Mouse (Mus musculus) forebrain, embryonic 15.5 days (tissue): Measurements from ENCODE around the gene Hivep3. TPM values are rescaled to one million over a fixed set of nuclear protein-coding genes. Genes with fewer than 3 reads are reported as not detected.

Experiments
- ATAC-seq: fragments of 200-750 bp; cut with Nextera tagmentation; replicated peaks from 2 replicates; pipeline ENCODE4 v1.8.0; 2017; ENCODE audit warnings: mild to moderate bottlenecking, moderate TSS enrichment, moderate library complexity
- H3K27ac ChIP-seq: fragments of 300-500 bp; sonication (generic); replicated peaks from 2 replicates; pipeline ENCODE4 v1.5.1; 2015; ENCODE audit warnings: mild to moderate bottlenecking, inconsistent platforms
- H3K27me3 ChIP-seq: fragments of 300-500 bp; sonication (generic); 2 replicates; pipeline ENCODE4 v1.6.1; 2015; ENCODE audit warnings: inconsistent platforms
- H3K36me3 ChIP-seq: fragments of 300-500 bp; sonication (generic); 2 replicates; pipeline ENCODE4 v1.6.1; 2015; ENCODE audit warnings: mild to moderate bottlenecking, inconsistent platforms
- H3K4me1 ChIP-seq: fragments of 300-500 bp; sonication (generic); 2 replicates; pipeline ENCODE4 v1.6.1; 2015; ENCODE audit warnings: inconsistent platforms
- H3K4me2 ChIP-seq: fragments of 300-500 bp; sonication (generic); replicated peaks from 2 replicates; pipeline ENCODE4 v1.6.1; 2015; ENCODE audit warnings: mild to moderate bottlenecking, inconsistent platforms
- H3K4me3 ChIP-seq: fragments of 300-500 bp; sonication (generic); 2 replicates; pipeline ENCODE4 v1.5.1; 2015; ENCODE audit warnings: mild to moderate bottlenecking, inconsistent platforms
- H3K9ac ChIP-seq: fragments of 300-500 bp; sonication (generic); replicated peaks from 2 replicates; pipeline ENCODE4 v1.6.1; 2015; ENCODE audit warnings: mild to moderate bottlenecking, inconsistent platforms
- H3K9me3 ChIP-seq: fragments of 300-500 bp; sonication (generic); 2 replicates; pipeline ENCODE4 v1.6.1; 2016; ENCODE audit warnings: inconsistent platforms
- WGBS: fragments of 180-500 bp; shearing (Covaris S2); methylation state at CpG from one replicate; pipeline ENCODE4 v1.1.7; 2015; ENCODE audit warnings: mixed read lengths; 5-methylcytosine and 5-hydroxymethylcytosine counted together
- polyA plus RNA-seq: library from polyadenylated mRNA; unstranded; fragments of >200 nt; fragmentation: Nextera tagmentation; extraction: Ambion mirVana; gene quantifications from 2 replicates; pipeline ENCODE4 v1.2.1, GENCODE M21; 2015

Hivep3 gene
- polyA plus RNA-seq, 1 experiment from 2014 or later, result 21.7 TPM

- 75% methylated on average over 12 of the region's 12 CpGs for WGBS
Measured at GRCm38 (mm10) chr4:119948922-119949614, 215.5 kb downstream of the Hivep3 start.

DNA sequence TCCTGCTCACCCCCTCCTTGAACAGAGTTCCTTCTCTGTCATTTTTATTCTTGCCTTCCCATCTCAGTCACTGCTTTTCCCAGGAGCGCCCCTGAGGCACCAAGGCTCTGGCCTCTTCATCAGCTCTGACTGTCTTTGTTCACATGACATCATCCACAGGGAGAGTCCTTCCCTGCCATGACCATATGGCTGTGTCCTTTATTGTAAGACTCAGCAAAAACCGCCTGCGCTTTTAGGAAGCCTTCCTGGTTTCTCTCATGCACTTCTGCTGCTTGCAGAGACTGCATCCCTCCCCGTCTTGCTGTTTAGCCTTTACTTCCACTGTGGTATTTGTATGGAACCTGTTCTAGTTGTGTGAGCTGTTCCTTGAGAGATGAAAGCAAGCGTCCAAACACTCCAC, 216.6 kb downstream of the Hivep3 start:
- Histone ChIP-seq H3K9ac (no peak overlapping the region), H3K36me3 (no peaks in the 10 kb centered on the region), H3K27me3 (no peaks in the 10 kb centered on the region), H3K9me3 (peaks cover 5% of the 10 kb centered on the region; the same call in 1 of the 2 replicates), H3K4me2 (no peak overlapping the region), H3K27ac (no peak overlapping the region), H3K4me3 (no peak overlapping the region), H3K4me1 (no peaks in the 10 kb centered on the region)
- 79% methylated on average over 5 of the region's 5 CpGs for WGBS
- no peak for ATAC-seq

More at GRCm38 (mm10) chr4:119948922-119949614, 215.5 kb downstream of the Hivep3 start:
- H3K9me3 ChIP-seq, result peaks cover 7% of the 10 kb centered on the region; the same call in 1 of the 2 replicates
- H3K9ac ChIP-seq, result no peak overlapping the region
- no peaks in the 10 kb centered on the region for H3K4me1 ChIP-seq
- H3K27me3 ChIP-seq, result no peaks in the 10 kb centered on the region
- no peak overlapping the region for H3K4me3 ChIP-seq
- no peak overlapping the region for H3K27ac ChIP-seq
- no peak for ATAC-seq
- no peaks in the 10 kb centered on the region for H3K36me3 ChIP-seq
- no peak overlapping the region for H3K4me2 ChIP-seq

- no peak for ATAC-seq
- Histone ChIP-seq H3K27me3 (no peaks in the 10 kb centered on the region), H3K9ac (no peak overlapping the region), H3K4me2 (no peak overlapping the region), H3K4me3 (no peak overlapping the region), H3K4me1 (no peaks in the 10 kb centered on the region), H3K9me3 (no peaks in the 10 kb centered on the region), H3K36me3 (no peaks in the 10 kb centered on the region), H3K27ac (no peak overlapping the region)
- 70% methylated on average over 1 of the region's 1 CpGs for WGBS
Measured at GRCm38 (mm10) chr4:119951081-119951480, 217.5 kb downstream of the Hivep3 start.

- H3K4me1 ChIP-seq, result no peaks in the 10 kb centered on the region
- 91% methylated on average over 7 of the region's 7 CpGs for WGBS
- H3K4me3 ChIP-seq, result no peak overlapping the region
- no peak overlapping the region for H3K27ac ChIP-seq
- no peak for ATAC-seq
- no peak overlapping the region for H3K4me2 ChIP-seq
- H3K9me3 ChIP-seq, result no peaks in the 10 kb centered on the region
- H3K36me3 ChIP-seq, result no peaks in the 10 kb centered on the region
- no peaks in the 10 kb centered on the region for H3K27me3 ChIP-seq
- no peak overlapping the region for H3K9ac ChIP-seq
Measured at GRCm38 (mm10) chr4:119955008-119955407, 221.4 kb downstream of the Hivep3 start.

DNA sequence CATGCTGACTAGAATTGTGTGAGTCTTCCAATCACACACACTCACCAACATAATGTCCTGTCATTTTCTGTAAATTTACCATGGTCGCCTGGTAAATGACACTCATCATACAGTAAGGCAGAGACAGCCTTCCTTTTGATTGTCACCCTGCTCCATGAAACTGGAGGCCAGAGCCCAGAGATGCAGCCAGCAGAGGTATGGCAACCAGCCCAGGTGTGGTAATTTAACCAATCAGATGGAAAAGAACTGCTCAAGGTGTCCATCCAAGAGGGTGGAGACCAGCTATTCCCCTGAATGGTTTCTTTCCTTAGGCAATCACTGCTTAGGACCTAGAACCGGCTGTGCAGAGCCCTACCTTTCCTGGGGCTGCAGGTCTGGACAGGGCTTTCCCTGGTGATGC, 224.4 kb downstream of the Hivep3 start:
- no peak overlapping the region for H3K27ac ChIP-seq
- H3K4me3 ChIP-seq, result no peak overlapping the region
- 91% methylated on average over 2 of the region's 2 CpGs for WGBS
- no peak for ATAC-seq
- H3K4me1 ChIP-seq, result no peaks in the 10 kb centered on the region
- no peak overlapping the region for H3K4me2 ChIP-seq
- no peaks in the 10 kb centered on the region for H3K9me3 ChIP-seq
- H3K36me3 ChIP-seq, result no peaks in the 10 kb centered on the region
- H3K27me3 ChIP-seq, result no peaks in the 10 kb centered on the region
- no peak overlapping the region for H3K9ac ChIP-seq

GRCm38 (mm10) chr4:119959293-119959692, 225.7 kb downstream of the Hivep3 start:
- ATAC-seq, result no peak
- Histone ChIP-seq H3K9ac (no peak overlapping the region), H3K9me3 (no peaks in the 10 kb centered on the region), H3K36me3 (no peaks in the 10 kb centered on the region), H3K4me1 (no peaks in the 10 kb centered on the region), H3K27ac (no peak overlapping the region), H3K4me2 (no peak overlapping the region), H3K27me3 (no peaks in the 10 kb centered on the region), H3K4me3 (no peak overlapping the region)
- WGBS, result 82% methylated on average over 7 of the region's 7 CpGs

DNA sequence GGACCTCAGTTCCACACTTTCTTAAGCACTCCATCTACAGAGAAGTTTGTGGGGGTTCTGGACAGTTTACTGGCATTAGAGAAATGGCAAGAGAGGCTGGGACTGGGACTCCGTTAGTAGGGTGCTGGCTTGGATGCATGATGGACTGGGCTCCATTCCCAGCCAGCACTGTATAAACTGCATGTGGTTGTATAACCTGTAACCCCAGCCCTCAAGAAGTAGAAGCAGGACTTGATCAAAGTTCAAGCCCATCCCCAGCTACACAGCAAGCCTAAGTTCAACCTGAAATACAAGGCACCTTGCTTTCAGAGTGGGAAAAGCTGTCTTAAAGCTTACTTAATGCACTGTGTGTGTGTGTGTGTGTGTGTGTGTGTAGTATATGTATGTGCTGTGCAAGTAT, 226.3 kb downstream of the Hivep3 start:
- no peak for ATAC-seq
- H3K9me3 ChIP-seq, result no peaks in the 10 kb centered on the region

DNA sequence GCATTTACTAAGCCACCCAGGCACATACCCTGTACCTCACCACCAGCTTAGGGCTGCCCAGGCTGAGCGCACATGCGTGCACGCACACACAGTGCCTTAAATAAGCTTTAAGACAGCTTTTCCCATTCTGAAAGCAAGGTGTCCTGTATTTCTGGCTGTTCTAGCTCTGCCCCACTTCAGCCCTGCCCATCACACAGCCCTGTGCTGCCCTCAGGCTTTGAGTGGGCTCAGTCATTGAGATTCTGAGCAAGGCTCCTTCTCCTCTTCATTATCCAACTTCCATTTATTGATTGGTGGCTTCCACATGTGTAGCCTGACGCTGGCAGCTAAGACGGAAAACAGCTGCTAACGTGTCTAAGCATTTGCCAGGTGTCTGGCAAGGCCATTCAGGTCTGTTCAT, 226.9 kb downstream of the Hivep3 start:
- H3K4me2 ChIP-seq, result no peak overlapping the region
- H3K4me1 ChIP-seq, result no peaks in the 10 kb centered on the region
- no peak overlapping the region for H3K27ac ChIP-seq
- H3K36me3 ChIP-seq, result no peaks in the 10 kb centered on the region
- no peaks in the 10 kb centered on the region for H3K9me3 ChIP-seq
- no peak overlapping the region for H3K9ac ChIP-seq
- no peak overlapping the region for H3K4me3 ChIP-seq
- no peak; the same call in 1 of the 2 replicates for ATAC-seq
- 73% methylated on average over 6 of the region's 6 CpGs for whole genome bisulfite sequencing
- H3K27me3 ChIP-seq, result no peaks in the 10 kb centered on the region

More for the DNA sequence above, 226.3 kb downstream of the Hivep3 start:
- Histone ChIP-seq H3K36me3 (no peaks in the 10 kb centered on the region), H3K4me3 (no peak overlapping the region), H3K9ac (no peak overlapping the region), H3K27me3 (no peaks in the 10 kb centered on the region), H3K4me2 (no peak overlapping the region), H3K4me1 (no peaks in the 10 kb centered on the region), H3K27ac (no peak overlapping the region)
- WGBS, result 64% methylated on average over 1 of the region's 1 CpGs

DNA sequence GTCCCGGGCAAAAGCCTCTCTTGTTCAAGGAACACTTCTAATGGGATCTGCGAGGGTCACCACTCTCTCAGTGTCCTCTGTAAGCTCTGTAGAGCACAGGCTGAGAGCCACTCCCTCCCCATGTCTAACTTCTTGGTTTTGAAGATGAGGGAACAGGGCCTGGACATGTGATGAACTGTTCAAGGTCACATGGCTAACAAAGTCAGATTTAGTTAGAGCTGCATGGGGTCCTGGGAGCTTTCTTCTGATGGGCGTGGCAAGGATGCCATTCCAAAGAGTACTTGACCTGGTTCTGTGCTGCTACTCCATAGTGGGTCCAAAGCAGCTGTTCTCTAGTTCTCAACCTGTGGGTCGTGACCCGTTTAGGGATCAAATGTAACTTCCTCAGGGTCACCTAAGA, 227.6 kb downstream of the Hivep3 start:
- H3K9me3 ChIP-seq, result no peaks in the 10 kb centered on the region
- H3K4me1 ChIP-seq, result no peaks in the 10 kb centered on the region
- no peak overlapping the region for H3K4me2 ChIP-seq
- H3K4me3 ChIP-seq, result no peak overlapping the region
- ATAC-seq, result no peak
- 84% methylated on average over 5 of the region's 5 CpGs for WGBS
- H3K9ac ChIP-seq, result no peak overlapping the region
- no peaks in the 10 kb centered on the region for H3K27me3 ChIP-seq
- no peak overlapping the region for H3K27ac ChIP-seq
- no peaks in the 10 kb centered on the region for H3K36me3 ChIP-seq

DNA sequence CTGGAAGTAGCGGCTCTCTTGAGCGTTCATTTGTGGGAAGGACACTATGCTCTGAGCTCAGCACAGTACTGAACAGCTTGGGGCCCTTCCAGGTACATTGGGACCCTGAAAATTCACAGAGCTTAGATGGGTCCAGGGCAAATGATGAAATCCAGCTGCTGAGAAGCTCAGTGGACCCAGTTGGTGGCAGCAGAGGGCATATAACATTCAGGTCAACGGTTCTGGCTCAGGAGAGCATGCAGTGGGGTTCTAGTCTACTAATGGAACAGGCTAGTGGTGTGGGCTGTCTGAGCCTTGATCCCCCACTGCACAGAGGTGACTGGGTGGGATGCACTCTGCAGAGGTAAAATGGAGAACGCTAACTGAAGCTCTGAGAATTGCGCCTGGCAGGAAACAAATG, 228.5 kb downstream of the Hivep3 start:
- H3K9me3 ChIP-seq, result no peaks in the 10 kb centered on the region
- no peaks in the 10 kb centered on the region for H3K36me3 ChIP-seq
- no peak for ATAC-seq
- WGBS, result 84% methylated on average over 5 of the region's 5 CpGs
- no peak overlapping the region for H3K4me2 ChIP-seq
- H3K27ac ChIP-seq, result no peak overlapping the region
- H3K9ac ChIP-seq, result no peak overlapping the region
- no peaks in the 10 kb centered on the region for H3K27me3 ChIP-seq
- no peak overlapping the region for H3K4me3 ChIP-seq
- H3K4me1 ChIP-seq, result no peaks in the 10 kb centered on the region

DNA sequence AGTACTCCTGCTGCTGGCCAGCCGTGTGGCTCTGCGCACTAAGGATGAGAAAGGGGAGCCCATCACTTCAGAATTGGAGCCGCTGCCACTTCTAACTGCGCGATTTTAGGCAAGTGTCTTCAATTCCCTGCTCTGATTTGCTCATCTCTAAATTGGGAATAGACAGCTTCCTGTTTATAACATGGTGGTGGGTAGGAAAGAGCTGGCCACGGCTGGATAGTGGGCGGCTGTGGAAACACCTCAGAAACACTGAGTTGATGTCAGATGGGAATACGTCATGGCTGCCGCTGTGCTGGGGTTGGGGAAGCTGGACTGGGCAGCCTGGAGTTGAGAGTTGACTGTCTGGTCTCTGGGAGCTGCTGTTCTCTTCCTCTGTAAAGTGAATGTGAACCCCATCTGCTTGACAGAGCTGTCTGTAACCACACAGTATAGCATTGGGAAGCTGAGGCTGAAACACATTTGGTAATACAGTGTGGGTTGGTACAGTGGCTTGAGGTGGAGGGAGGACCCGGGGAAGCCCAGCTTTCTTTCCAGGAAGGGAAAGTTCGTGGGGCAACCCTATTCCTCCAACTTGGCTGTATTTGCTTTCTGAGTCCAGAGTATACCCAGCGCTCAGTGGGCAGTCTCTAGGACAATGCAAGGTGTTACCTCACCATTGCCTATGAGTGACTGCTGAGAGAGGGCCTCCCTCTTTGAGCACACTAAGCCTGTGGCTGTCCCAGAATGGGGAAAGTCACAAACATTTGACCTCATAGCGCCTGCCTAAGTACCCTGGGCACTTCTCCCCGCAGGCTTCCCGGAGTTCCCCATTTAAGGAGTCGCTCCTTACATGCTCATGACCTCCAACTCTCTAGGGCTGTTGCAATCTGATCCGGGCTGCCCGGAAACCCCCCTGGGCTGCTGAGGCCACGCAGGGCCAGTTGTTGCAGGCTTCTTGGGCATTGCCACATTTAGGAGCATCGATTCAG, 232.8 kb downstream of the Hivep3 start:
- no peaks in the 10 kb centered on the region for H3K9me3 ChIP-seq
- peaks cover 37% of the 10 kb centered on the region for H3K4me1 ChIP-seq
- H3K27me3 ChIP-seq, result no peaks in the 10 kb centered on the region
- no peaks in the 10 kb centered on the region for H3K36me3 ChIP-seq
- no peak for ATAC-seq
- WGBS, result 66% methylated on average over 20 of the region's 20 CpGs
- H3K4me2 ChIP-seq, result no peak overlapping the region
- H3K9ac ChIP-seq, result no peak overlapping the region
- no peak overlapping the region for H3K4me3 ChIP-seq
- 0 out of 2 replicates have a peak overlapping the region, but pooled peaks have one; percentile 86 for H3K27ac ChIP-seq

DNA sequence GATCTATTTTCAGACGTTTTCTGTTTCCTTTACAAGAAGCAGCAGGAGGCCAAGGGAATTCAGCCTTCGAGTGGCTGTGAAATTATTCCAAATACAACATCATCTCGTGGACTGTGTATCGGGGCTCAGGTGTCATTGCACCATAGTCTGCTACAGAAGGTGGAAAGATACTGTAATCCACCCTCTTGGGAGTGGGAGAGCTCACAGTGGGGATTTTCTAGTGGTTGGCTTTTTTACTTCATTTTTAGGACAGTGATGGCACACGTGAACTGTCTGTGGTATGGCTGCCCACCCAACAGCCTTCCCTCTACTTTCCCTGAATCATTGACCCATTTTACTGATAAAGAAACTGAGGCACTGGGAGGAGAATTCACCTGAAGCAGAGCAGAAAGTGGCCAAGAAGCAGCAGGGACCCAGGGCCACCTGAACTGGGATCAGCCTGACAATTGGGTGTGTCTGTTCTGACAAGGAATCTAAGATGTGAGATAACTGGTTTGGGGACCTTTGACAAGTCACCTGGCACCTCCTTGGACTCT, 233.6 kb downstream of the Hivep3 start:
- H3K4me1 ChIP-seq, result peaks cover 41% of the 10 kb centered on the region
- H3K4me2 ChIP-seq, result no peak overlapping the region
- ATAC-seq, result no peak
- H3K9me3 ChIP-seq, result no peaks in the 10 kb centered on the region
- no peaks in the 10 kb centered on the region for H3K27me3 ChIP-seq
- H3K27ac ChIP-seq, result peak overlapping the region; percentile 86; the same call in 1 of the 2 replicates
- H3K4me3 ChIP-seq, result no peak overlapping the region
- H3K9ac ChIP-seq, result no peak overlapping the region
- 55% methylated on average over 5 of the region's 5 CpGs for WGBS
- H3K36me3 ChIP-seq, result no peaks in the 10 kb centered on the region
